Mouse (Mus musculus) CD4-positive, CD25-positive, alpha-beta regulatory T cell, adult 9 weeks (primary cell): ENCODE results near the gene Scgb2b24. TPM values are rescaled to one million over a fixed set of nuclear protein-coding genes. Genes with fewer than 3 reads are reported as not detected.

ENCODE experiments used
- polyA plus RNA-seq: library from polyadenylated mRNA; unstranded; fragments of 100-300 nt; shearing (Covaris generic); gene quantifications from one replicate; pipeline ENCODE4 v1.2.1, GENCODE M21; 2017

Scgb2b24 gene
- not detected for polyA plus RNA-seq

DNA sequence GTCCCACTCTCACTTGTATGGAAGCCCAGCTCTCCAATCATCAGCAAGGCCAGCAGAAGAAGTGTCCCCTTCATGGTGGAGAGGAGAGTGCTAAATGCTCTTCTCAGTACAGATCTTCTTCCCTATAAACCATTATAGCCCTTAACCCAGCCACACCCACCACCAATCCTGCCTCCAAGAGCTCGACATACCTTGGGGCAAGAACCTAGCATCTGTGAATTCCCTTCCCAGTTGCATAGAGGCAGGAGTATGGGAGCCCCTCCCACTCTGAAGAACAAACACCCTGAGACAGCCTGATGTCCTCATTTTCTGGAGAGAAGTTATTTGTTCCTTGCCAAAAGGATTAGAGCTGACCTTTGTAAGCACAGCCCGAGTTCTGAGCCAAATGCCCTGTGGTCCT is at the start of gene Scgb2b24:
Gene Scgb2b24 (minus strand): TSS at position 101 of the 400 bp plus-strand sequence.

DNA sequence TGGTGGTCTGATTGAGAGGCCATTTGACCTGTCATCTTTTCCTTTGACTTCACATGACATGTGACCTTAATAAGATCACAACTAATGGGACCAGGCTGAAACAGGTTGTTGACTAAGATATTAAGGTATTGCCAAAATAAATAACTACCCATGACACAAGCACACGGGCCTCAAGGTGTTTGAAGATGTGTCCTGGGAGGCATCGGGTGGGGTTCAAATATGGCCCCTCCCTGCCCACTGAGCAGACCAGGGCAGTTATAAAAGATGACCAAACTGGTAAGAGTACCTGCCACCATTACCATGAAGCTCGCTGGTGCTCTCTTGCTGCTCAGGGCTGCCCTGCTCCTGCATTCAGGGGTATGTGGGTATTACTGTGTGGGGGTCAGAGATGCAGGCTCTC is 4.4 kb upstream of the Scgb2b24 start, which contains the start of gene Scgb1b24:
Gene Scgb1b24 (plus strand): TSS at position 301 of the 400 bp plus-strand sequence.

Other genes starting within 250 kb of the Scgb2b24 start
- not detected for gene Scgb2b21, start 218.9 kb downstream of the Scgb2b24 start, polyA plus RNA-seq
- not detected for gene Scgb1b24, start 4.5 kb upstream of the Scgb2b24 start, polyA plus RNA-seq
- not detected for gene Scgb2b26, start 205.7 kb upstream of the Scgb2b24 start, polyA plus RNA-seq